Mouse (Mus musculus) ES-E14 (cell line): Measurements from ENCODE around the gene Senp3. TPM values are rescaled to one million over a fixed set of nuclear protein-coding genes. Genes with fewer than 3 reads are reported as not detected.

Experiments used
- DNase-seq: peaks from one replicate; pipeline ENCODE4 v3.0.0-alpha.2; 2013; ENCODE audit warnings: low read depth, low spot score
- H3K27ac ChIP-seq: 2 replicates; pipeline ENCODE4 v1.5.1; 2012; ENCODE audit warnings: low read depth, mild to moderate bottlenecking, low read length, moderate library complexity, mixed read lengths; ENCODE audit not compliant: poor library complexity, insufficient read depth, severe bottlenecking
- H3K36me3 ChIP-seq: 2 replicates; pipeline ENCODE4 v1.6.1; 2012; ENCODE audit warnings: mild to moderate bottlenecking, low read length, moderate library complexity, mixed read lengths; ENCODE audit not compliant: control insufficient read depth, poor library complexity, insufficient read depth, severe bottlenecking
- H3K4me1 ChIP-seq, 2 experiments: fragments of 150-350 bp in 1 of 2; sonication (generic) in 1 of 2; 2 replicates each; pipeline ENCODE4 v1.6.1; 2012; ENCODE audit warnings: low read length in 2 of 2, mild to moderate bottlenecking in 1 of 2, mixed read lengths in 1 of 2; ENCODE audit not compliant: control insufficient read depth in 2 of 2, insufficient read depth in 2 of 2, poor library complexity in 1 of 2
- H3K4me3 ChIP-seq, 2 experiments: fragments of 150-350 bp in 1 of 2; sonication (generic) in 1 of 2; 2 replicates each; pipeline ENCODE4 v1.5.1; 2012; ENCODE audit warnings: low read length in 2 of 2, low read depth in 1 of 2, mild to moderate bottlenecking in 1 of 2, mixed read lengths in 1 of 2; ENCODE audit not compliant: insufficient read depth in 1 of 2, poor library complexity in 1 of 2, severe bottlenecking in 1 of 2
- H3K9ac ChIP-seq: 2 replicates; pipeline ENCODE4 v1.6.1; 2012; ENCODE audit warnings: low read depth, mild to moderate bottlenecking, low read length, mixed read lengths; ENCODE audit not compliant: poor library complexity, insufficient read depth, severe bottlenecking
- H3K9me3 ChIP-seq: fragments of 150-350 bp; sonication (generic); 2 replicates; pipeline ENCODE4 v1.6.1; 2012; ENCODE audit warnings: low read depth, mild to moderate bottlenecking, low read length; ENCODE audit not compliant: control insufficient read depth, insufficient read depth
- CHD2 ChIP-seq: IDR thresholded peaks from 2 replicates; pipeline ENCODE4 v1.6.1; 2014; ENCODE audit warnings: mild to moderate bottlenecking, low read depth, low read length, inconsistent platforms
- HCFC1 ChIP-seq: IDR thresholded peaks from 2 replicates; pipeline ENCODE4 v1.6.1; 2012; ENCODE audit warnings: low read length, inconsistent platforms, borderline replicate concordance; ENCODE audit not compliant: insufficient read depth
- MAFK ChIP-seq: IDR thresholded peaks from 2 replicates; pipeline ENCODE4 v1.6.1; 2014; ENCODE audit warnings: mild to moderate bottlenecking, low read depth, low read length, inconsistent platforms; ENCODE audit not compliant: insufficient read depth
- ZC3H11A ChIP-seq: IDR thresholded peaks from 2 replicates; pipeline ENCODE4 v1.6.1; 2012; ENCODE audit warnings: low read depth, mild to moderate bottlenecking, inconsistent platforms, low read length, borderline replicate concordance
- ZNF384 ChIP-seq: IDR thresholded peaks from 2 replicates; pipeline ENCODE4 v1.6.1; 2012; ENCODE audit warnings: low read depth, low read length, inconsistent platforms
- in situ Hi-C, 2 experiments: fragments of 600-800 bp; cut with MboI; formaldehyde crosslinking; loops; one replicate each; pipeline ENCODE4 v1.15.1; 2025; ENCODE audit warnings: low sequenced_read_pairs in 2 of 2, inconsistent platforms in 1 of 2; ENCODE audit not compliant: unreplicated experiment in 2 of 2
- total RNA-seq: library from RNA; depleted of rRNA; stranded (reverse); fragments of 300-350 nt; gene quantifications from 2 replicates; pipeline ENCODE4 v1.2.3, GENCODE M21; 2012

Senp3 gene
- total RNA-seq, 1 experiment = 282 TPM

DNA sequence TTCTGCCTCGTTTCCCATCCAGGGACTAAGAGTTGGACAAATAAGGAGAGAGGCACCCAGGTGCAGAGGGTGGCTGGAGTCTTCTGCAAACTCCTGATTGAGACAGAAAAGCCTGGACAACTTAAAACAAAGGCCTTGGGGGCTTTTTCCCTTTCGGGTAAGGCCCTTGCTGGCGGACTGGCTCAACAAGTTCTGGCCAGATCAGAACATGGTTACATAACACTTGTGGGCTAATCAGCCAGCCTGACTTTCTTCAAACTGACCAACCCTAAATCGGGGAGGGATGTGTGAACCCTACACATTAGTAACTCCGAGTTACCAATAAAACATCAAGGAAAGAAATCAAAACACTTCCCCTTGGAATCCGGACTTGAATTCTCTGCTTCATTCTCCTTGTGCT, 39.0 kb upstream of the Senp3 start:
- H3K9me3 ChIP-seq = no peaks in the 10 kb centered on the region
- no peak overlapping the region for H3K4me3 ChIP-seq
- H3K9ac ChIP-seq = no peak overlapping the region
- no peak for DNase-seq
- no peaks in the 10 kb centered on the region for H3K36me3 ChIP-seq
- peaks cover 0 to 10% of the 10 kb centered on the region in 2 experiments; a peak in 2 of 4 replicates for H3K4me1 ChIP-seq
- in situ Hi-C loops = no loop called here
- TF ChIP-seq ZNF384 (no peak), HCFC1 (no peak), MAFK (no peak), CHD2 (no peak), ZC3H11A (no peak)
- no peak overlapping the region for H3K27ac ChIP-seq

DNA sequence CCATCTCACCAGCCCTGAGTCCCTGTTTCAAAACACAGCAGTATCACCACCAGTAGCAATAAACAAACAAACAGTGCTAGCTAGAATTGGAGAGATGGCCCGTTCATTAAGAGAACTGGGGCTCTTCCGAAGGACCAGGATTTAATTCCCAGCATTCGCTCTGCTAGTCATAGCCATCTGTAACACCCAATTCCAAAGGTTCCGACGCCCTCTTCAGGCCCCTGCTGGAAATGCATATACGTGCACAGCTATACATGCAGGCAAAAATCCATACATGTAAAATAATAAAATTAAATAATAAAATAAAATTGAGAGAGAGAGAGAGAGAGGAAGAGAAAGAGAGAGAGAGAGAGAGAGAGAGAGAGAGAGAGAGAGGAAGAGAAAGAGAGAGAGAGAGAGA, 37.5 kb upstream of the Senp3 start:
- Histone ChIP-seq H3K36me3 (no peaks in the 10 kb centered on the region), H3K9me3 (no peaks in the 10 kb centered on the region), H3K4me3 (0 out of 4 replicates have a peak overlapping the region, but pooled peaks of 1 of the 2 experiments have one; percentile 4), H3K9ac (peak overlapping the region; percentile 56; the same call in 1 of the 2 replicates), H3K27ac (peak overlapping the region; percentile 23; the same call in 1 of the 2 replicates), H3K4me1 (peaks cover 0 to 10% of the 10 kb centered on the region in 2 experiments; a peak in 2 of 4 replicates)
- DNase-seq = no peak
- TF ChIP-seq ZNF384 = no peak
- no peak for TF ChIP-seq CHD2
- TF ChIP-seq ZC3H11A = peak; percentile 27; the same call in 1 of the 2 replicates
- no peak for TF ChIP-seq HCFC1
- in situ Hi-C loops = loop anchor here in 1 of 2 experiments (10.0 kb wide), 1 partner anchor 65 kb away; the partner anchor contains the start of gene Sox15

DNA sequence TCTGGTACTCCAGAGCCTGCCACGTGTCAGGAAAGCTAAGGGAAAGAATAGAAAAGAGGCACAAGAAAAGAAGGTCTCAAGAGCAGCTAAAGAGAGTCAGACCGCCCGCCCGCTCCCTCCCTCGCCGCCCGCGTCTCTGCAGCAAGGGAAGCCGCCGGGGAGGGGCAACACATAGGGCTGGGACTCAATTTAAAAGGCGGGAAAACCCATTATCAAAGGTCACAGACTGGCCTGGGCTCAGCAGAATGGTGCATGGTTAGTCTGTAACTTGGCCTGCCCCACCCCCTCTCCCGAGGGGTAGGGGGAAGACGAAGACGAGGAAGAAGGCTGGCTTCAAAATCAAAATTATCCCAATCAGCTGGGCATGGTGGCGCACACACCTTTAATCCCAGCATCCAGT, 36.8 kb upstream of the Senp3 start:
- Histone ChIP-seq H3K9me3 (no peaks in the 10 kb centered on the region), H3K4me1 (peaks cover 0 to 10% of the 10 kb centered on the region in 2 experiments; a peak in 2 of 4 replicates), H3K27ac (peak overlapping the region; percentile 72; the same call in 1 of the 2 replicates), H3K9ac (peak overlapping the region; percentile 83; the same call in 1 of the 2 replicates), H3K36me3 (no peaks in the 10 kb centered on the region), H3K4me3 (peak overlapping the region; percentile 13 to 20; a peak in 3 of 4 replicates)
- TF ChIP-seq ZC3H11A (no peak), CHD2 (no peak), MAFK (no peak), HCFC1 (no peak), ZNF384 (no peak)
- DNase-seq = no peak
- in situ Hi-C loops = loop anchor here in 1 of 2 experiments (10.0 kb wide), 1 partner anchor 64 kb away; the partner anchor contains the start of gene Sox15

GRCm38 (mm10) chr11:69716953-69717352, 35.1 kb upstream of the Senp3 start:
- DNase-seq = no peak
- Histone ChIP-seq H3K36me3 (no peaks in the 10 kb centered on the region), H3K9ac (no peak overlapping the region), H3K9me3 (no peaks in the 10 kb centered on the region), H3K27ac (no peak overlapping the region), H3K4me3 (no peak overlapping the region), H3K4me1 (peaks cover 1 to 10% of the 10 kb centered on the region in 2 experiments; a peak in 3 of 4 replicates)
- no peak for TF ChIP-seq MAFK
- no peak for TF ChIP-seq ZC3H11A
- no peak for TF ChIP-seq ZNF384
- TF ChIP-seq HCFC1 = no peak
- no peak for TF ChIP-seq CHD2
- in situ Hi-C loops = loop anchor here in 1 of 2 experiments (10.0 kb wide), 1 partner anchor 62 kb away; the partner anchor contains the start of gene Sox15

- Histone ChIP-seq H3K4me3 (no peak overlapping the region), H3K4me1 (peaks cover 1 to 10% of the 10 kb centered on the region in 2 experiments; a peak in 3 of 4 replicates), H3K27ac (no peak overlapping the region), H3K9me3 (no peaks in the 10 kb centered on the region), H3K9ac (no peak overlapping the region), H3K36me3 (no peaks in the 10 kb centered on the region)
- DNase-seq = no peak
- in situ Hi-C loops = loop anchor here in 1 of 2 experiments (10.0 kb wide), 1 partner anchor 61 kb away; the partner anchor contains the start of gene Sox15
- TF ChIP-seq ZNF384 (peak; percentile 69), ZC3H11A (no peak)
Measured at GRCm38 (mm10) chr11:69715929-69716328, 34.0 kb upstream of the Senp3 start.
